In the genomic region with DNA sequence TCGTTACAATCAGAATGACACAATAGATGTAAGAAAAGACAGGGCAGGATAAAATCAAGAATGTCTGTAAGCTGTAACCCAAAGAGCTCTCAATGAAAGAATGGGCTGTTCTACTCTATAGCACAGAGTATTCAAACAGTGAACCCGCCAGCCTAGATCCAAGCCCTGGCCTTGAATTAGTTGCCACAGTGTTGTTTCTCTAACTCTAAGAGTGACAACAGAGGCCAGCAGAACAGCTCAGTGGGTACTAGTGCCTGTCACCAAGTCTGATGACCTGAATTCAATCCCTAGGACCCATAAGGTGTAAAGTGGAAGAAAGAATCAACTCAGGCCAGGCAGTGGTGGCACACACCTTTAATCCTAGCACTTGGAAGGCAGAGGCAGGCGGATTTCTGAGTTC, we compare ENCODE assay signal across 18 mouse cellular contexts.
"Had no signal": no experiment of that assay in that cellular context is flagged by ENCODE, and none has a peak within 500 bp of the region (broad histone marks: within the 10 kb centered on the region; RNA-seq: fewer than 3 reads in every experiment).

No protein-coding gene starts in this region.

- DNase-seq: liver, postnatal 0 days; lung, adult 2 months; lung, postnatal 14 days; lung, postnatal 36 days; right cerebral cortex, postnatal 14 days; thymus, adult 2 months; thymus, postnatal 25 days; thymus, postnatal 4 days had no signal

- H3K9ac ChIP-seq: liver, embryonic 15.5 days; liver, postnatal 0 days; lung, embryonic 15.5 days; midbrain, embryonic 12.5 days; midbrain, embryonic 15.5 days; neural tube, embryonic 12.5 days; stomach, embryonic 15.5 days had no signal

- H3K36me3 ChIP-seq: lung, embryonic 15.5 days; midbrain, embryonic 12.5 days; midbrain, embryonic 15.5 days; neural tube, embryonic 12.5 days; stomach, embryonic 15.5 days had no signal

- H3K4me2 ChIP-seq: liver, embryonic 15.5 days; lung, embryonic 15.5 days; midbrain, embryonic 12.5 days; midbrain, embryonic 15.5 days; neural tube, embryonic 12.5 days; stomach, embryonic 15.5 days had no signal

- H3K4me1 ChIP-seq: lung, embryonic 15.5 days; megakaryocyte, embryonic 14.5 days; midbrain, embryonic 12.5 days; midbrain, embryonic 15.5 days; neural tube, embryonic 12.5 days; stomach, embryonic 15.5 days had no signal

- H3K9me3 ChIP-seq: liver, embryonic 15.5 days; lung, embryonic 15.5 days; megakaryocyte, embryonic 14.5 days; midbrain, embryonic 12.5 days; midbrain, embryonic 15.5 days; neural tube, embryonic 12.5 days; stomach, embryonic 15.5 days had no signal

- H3K27me3 ChIP-seq: liver, embryonic 15.5 days; lung, embryonic 15.5 days; megakaryocyte, embryonic 14.5 days; midbrain, embryonic 12.5 days; midbrain, embryonic 15.5 days; neural tube, embryonic 12.5 days; stomach, embryonic 15.5 days had no signal

- H3K4me3 ChIP-seq: liver, embryonic 15.5 days; lung, embryonic 15.5 days; megakaryocyte, embryonic 14.5 days; midbrain, embryonic 12.5 days; midbrain, embryonic 15.5 days; neural tube, embryonic 12.5 days; stomach, embryonic 15.5 days had no signal

- H3K27ac ChIP-seq: liver, embryonic 15.5 days; lung, embryonic 15.5 days; macrophage; midbrain, embryonic 12.5 days; midbrain, embryonic 15.5 days; neural tube, embryonic 12.5 days; stomach, embryonic 15.5 days; stomach, postnatal 0 days had no signal

- ATAC-seq: liver, postnatal 0 days; lung, postnatal 0 days; midbrain, embryonic 15.5 days had no signal
